Mouse (Mus musculus) adrenal gland, adult 2 months (tissue): ENCODE results near the gene Hoxd1. TPM values are rescaled to one million over a fixed set of nuclear protein-coding genes. Genes with fewer than 3 reads are reported as not detected.

Experiments used
- DNase-seq: peaks from one replicate; pipeline ENCODE4 v3.0.0; 2021
- polyA plus RNA-seq: library from polyadenylated mRNA; depleted of rRNA; stranded (reverse); fragments of >200 nt; gene quantifications from 2 replicates; pipeline ENCODE4 v1.2.3, GENCODE M21; 2012
- total RNA-seq, 2 experiments: library from RNA; stranded (reverse); gene quantifications; 2 replicates each; pipeline ENCODE4 v1.2.3; 2021

Hoxd1 gene
- total and polyA plus RNA-seq, 3 experiments: not detected

- DNase-seq: no peak
Observed at GRCm38 (mm10) chr2:74732513-74733316, 30.1 kb upstream of the Hoxd1 start.

- no peak for DNase-seq
Observed at GRCm38 (mm10) chr2:74733317-74733661, 29.5 kb upstream of the Hoxd1 start.

- DNase-seq: no peak
Observed at GRCm38 (mm10) chr2:74733765-74734164, 29.0 kb upstream of the Hoxd1 start.

GRCm38 (mm10) chr2:74734451-74734850 lies 28.3 kb upstream of the Hoxd1 start:
- no peak for DNase-seq

- DNase-seq: no peak
Observed at GRCm38 (mm10) chr2:74734996-74735811, 27.6 kb upstream of the Hoxd1 start.

GRCm38 (mm10) chr2:74735851-74736687 lies 26.7 kb upstream of the Hoxd1 start:
- DNase-seq: no peak

- DNase-seq: no peak
Observed at GRCm38 (mm10) chr2:74736688-74737577, 25.8 kb upstream of the Hoxd1 start.

- no peak for DNase-seq
Observed at GRCm38 (mm10) chr2:74737578-74738070, 25.2 kb upstream of the Hoxd1 start.

- DNase-seq: no peak
Observed at GRCm38 (mm10) chr2:74738623-74739475, 23.9 kb upstream of the Hoxd1 start.

GRCm38 (mm10) chr2:74739476-74739800 lies 23.3 kb upstream of the Hoxd1 start:
- DNase-seq: no peak

- DNase-seq: no peak
Observed at GRCm38 (mm10) chr2:74739869-74740268, 22.9 kb upstream of the Hoxd1 start.

GRCm38 (mm10) chr2:74740311-74741091 lies 22.3 kb upstream of the Hoxd1 start:
- DNase-seq: peak; percentile 53

- no peak for DNase-seq
Observed at GRCm38 (mm10) chr2:74741252-74741978, 21.4 kb upstream of the Hoxd1 start.

GRCm38 (mm10) chr2:74741979-74742277 lies 20.9 kb upstream of the Hoxd1 start:
- no peak for DNase-seq

- DNase-seq: no peak
Observed at GRCm38 (mm10) chr2:74745540-74746297, 17.1 kb upstream of the Hoxd1 start.

GRCm38 (mm10) chr2:74746298-74746921 lies 16.4 kb upstream of the Hoxd1 start:
- DNase-seq: no peak

- peak; percentile 55 for DNase-seq
Observed at GRCm38 (mm10) chr2:74747006-74747405, 15.8 kb upstream of the Hoxd1 start.

- no peak for DNase-seq
Observed at GRCm38 (mm10) chr2:74747661-74748141, 15.1 kb upstream of the Hoxd1 start.
